Mouse (Mus musculus): ENCODE measurements around the gene Pgs1. TPM values are rescaled to one million over a fixed set of nuclear protein-coding genes. Genes with fewer than 3 reads are reported as not detected.

Gene Pgs1
- polyA plus RNA-seq, 1 experiment, result 46.7 TPM

GRCm38 (mm10) chr11:117983770-117984169 is 2.3 kb upstream of the Pgs1 start:
- TF ChIP-seq GATA1 (IDR thresholded peaks at IDR 0.05; ENCODE audit: low read length), result no peak

- TF ChIP-seq GATA1 (IDR thresholded peaks at IDR 0.05; ENCODE audit: low read length), result no peak
Observed at GRCm38 (mm10) chr11:117987032-117987451, 950 bp downstream of the Pgs1 start.

- TF ChIP-seq GATA1 (IDR thresholded peaks at IDR 0.05; ENCODE audit: low read length), result no peak
Observed at GRCm38 (mm10) chr11:117987968-117988367, 1.9 kb downstream of the Pgs1 start.

- TF ChIP-seq GATA1 (IDR thresholded peaks at IDR 0.05; ENCODE audit: low read length), result no peak
Observed at GRCm38 (mm10) chr11:117989241-117989640, 3.1 kb downstream of the Pgs1 start.

DNA sequence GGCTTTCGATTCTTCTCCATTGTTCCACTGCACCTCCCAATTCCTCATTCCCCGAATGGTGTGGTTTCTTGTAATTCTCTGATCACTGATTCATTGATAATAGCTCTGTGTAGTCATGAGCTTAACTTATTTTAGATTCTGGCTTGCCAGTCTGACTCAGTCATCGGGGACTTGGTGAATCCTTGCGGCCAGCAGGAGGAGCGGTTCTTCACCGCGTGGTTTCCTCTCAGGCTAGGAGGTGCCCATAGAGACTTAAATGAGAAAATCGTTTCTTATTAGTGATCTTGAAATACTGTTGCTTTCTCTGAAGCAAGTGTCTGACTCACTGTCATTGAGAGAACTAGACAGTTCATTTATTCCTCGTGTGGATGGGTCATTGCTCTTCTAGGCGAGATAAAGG is 3.8 kb downstream of the Pgs1 start:
- no peak for TF ChIP-seq GATA1 (IDR thresholded peaks at IDR 0.05; ENCODE audit: low read length)

DNA sequence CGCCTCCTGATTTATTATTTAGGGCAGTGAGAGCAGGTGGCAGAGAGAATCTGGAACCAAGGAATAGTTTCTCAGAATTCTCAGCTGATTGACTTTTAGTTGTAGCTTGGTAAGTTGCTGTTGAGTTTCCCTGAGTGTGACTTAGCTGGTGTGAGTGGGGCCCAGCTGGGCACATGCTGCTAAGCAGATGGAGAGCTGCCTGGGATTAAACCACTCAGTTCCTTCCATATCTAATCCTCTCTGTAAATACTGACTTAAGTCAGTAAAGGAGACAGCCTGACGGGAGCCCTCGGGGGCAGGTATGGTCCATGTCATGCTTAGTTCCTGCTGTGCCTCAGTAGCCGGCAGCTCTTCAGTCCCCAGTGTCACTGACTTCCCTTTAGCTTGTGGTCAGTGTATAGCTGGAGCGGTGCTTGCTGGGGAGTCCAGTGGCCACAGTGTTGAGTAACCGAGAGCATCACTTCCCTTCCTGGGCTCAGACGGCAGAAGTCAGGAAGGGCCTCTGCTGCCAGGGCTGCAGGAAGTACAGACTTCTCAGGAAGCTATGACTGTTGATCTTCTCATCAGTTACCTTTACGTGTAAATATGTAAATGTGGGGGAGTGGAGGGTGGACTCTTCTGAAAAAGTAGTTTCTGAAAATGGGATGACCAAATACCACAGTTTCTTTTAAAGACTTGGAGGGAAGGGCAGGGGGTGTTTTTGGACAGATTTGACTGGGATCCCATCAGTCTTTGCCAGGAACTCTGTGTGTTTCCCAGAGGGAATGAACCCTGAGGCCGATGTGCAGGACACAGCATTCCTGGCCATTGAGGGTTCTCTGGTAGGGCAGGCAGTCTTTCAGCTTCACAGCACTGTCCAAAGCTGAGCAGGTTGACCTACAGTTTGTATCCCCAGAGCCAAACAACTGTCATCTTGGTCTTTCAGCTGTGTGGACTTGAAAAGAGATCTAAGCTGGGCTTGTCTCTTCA is 5.7 kb downstream of the Pgs1 start:
- no peak for TF ChIP-seq GATA1 (IDR thresholded peaks at IDR 0.05; ENCODE audit: low read length)

DNA sequence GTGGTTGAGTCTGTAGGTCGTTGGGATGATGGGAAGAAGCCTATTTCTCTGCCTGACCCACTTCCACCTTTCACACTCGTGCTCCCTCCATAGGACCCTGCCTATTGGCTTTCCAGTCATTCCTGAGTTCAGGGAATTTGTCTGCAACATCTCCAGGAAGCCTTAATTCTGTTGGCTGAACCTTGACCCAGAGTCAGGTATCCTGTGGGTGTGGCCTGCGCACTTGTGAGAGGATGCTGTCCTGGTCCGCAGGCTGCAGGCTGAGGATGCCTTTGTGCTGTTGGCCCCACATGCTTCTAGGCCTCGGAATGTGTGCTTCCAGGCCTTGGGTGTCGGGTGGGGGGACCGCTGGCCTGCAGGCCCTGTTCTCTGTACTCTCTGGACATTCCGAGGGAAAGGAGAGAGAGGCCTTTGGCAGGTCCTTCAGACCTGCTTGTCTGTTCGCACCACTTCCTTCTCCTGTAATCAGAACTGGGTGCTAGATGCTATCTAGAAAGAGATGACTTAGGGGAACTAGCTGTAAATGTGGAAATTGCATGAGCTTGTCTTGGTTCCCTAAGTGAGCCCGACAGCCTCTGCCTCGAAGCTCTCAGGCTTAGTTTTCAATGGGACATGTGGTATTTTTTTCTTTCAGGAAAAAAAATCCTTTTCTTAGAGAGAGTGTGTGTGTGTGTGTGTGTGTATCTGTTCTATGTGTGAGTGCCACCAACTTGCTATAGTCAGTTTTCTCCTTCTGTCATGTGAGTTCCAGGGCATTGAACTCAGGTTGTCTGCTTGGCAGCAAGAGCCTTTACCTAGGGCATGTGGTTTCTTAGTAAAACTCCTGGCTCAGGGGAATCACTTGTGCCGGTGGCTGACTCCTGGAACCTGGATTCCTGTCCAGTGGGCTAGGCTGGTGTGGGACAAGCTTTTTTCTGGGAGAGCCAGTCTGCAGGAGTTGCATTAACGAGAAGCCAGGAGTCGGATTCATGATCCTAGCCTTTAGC is 7.4 kb downstream of the Pgs1 start:
- peak; percentile 64 for TF ChIP-seq GATA1 (IDR thresholded peaks at IDR 0.05; ENCODE audit: low read length)

GRCm38 (mm10) chr11:117994250-117995057 is 8.4 kb downstream of the Pgs1 start:
- no peak for TF ChIP-seq GATA1 (IDR thresholded peaks at IDR 0.05; ENCODE audit: low read length)

- no peak for TF ChIP-seq GATA1 (IDR thresholded peaks at IDR 0.05; ENCODE audit: low read length)
Observed at GRCm38 (mm10) chr11:117995255-117995654, 9.2 kb downstream of the Pgs1 start.

- no peak for TF ChIP-seq GATA1 (IDR thresholded peaks at IDR 0.05; ENCODE audit: low read length)
Observed at GRCm38 (mm10) chr11:117995661-117996060, 9.6 kb downstream of the Pgs1 start.

DNA sequence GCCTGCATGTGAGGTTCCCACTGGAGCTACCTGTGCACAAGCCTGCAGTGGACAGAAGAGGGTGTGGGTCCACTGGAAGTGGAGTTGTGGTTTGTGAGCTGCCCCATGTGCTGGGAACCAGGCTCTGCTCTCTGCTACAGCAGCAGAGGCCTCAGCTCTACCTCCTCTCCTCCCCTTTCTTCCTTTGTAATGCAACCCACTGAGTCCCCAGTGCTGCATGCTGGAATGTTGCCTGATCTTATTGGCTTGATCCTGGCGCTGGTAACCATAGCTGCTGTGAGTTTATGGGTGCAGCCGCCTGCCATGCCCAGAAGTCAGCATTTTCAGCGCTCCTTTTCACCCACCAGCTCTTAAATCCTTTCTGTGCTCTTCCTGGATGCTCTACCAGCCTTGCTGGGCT is 10.0 kb downstream of the Pgs1 start:
- TF ChIP-seq GATA1 (IDR thresholded peaks at IDR 0.05; ENCODE audit: low read length), result no peak

GRCm38 (mm10) chr11:117997085-117997484 is 11.0 kb downstream of the Pgs1 start:
- TF ChIP-seq GATA1 (IDR thresholded peaks at IDR 0.05; ENCODE audit: low read length), result no peak

DNA sequence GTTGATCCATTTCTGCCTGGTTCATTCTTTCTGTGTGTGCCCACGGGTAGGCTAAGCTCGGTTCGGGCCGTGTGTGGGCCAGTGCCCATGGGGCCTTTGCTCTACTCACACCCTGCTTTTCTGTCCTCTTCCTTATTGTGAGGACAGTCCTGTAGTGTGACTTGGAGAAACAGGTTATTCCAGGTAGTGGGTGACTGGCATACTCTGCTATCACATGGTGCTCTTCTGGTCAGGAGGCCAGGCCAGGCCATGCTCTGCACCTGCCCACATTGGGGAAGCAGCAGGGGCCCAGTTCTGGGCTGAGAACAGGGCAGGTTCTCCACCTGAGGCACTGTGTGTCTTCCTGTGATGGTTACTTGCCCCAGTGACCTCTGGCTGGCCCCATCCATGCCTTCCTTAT is 12.3 kb downstream of the Pgs1 start:
- TF ChIP-seq GATA1 (IDR thresholded peaks at IDR 0.05; ENCODE audit: low read length), result no peak

DNA sequence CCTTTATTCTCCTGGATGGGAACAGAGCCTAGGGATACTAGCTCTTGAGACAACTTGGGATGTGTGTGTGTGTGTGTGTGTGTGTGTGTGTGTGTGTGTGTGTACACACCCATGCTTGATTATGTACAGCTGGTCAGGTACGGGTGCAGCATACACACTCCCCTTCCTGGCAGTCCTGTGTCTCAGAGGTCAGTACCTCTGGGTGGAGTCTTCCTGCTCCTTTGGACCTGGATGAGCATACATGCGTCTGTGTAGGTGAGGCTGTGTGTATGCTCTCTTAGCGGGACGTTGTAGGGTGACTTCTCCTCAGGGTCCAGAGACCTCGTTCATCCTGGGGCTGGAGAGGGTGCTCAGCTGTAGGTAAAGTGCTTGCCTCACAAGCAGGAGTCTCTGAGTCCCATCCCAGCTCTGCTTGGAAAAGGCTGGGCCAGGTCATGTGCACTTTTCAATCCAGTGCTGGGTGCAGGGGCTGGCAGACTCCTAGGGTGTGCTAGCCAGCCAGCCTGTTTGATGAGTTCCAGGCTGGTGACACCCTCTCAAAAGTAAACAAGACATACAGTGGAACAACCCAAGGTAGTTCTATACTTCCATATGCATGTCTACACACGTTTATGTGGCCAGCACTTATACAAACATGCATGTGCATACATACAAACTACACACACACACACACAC is 13.3 kb downstream of the Pgs1 start:
- TF ChIP-seq GATA1 (IDR thresholded peaks at IDR 0.05; ENCODE audit: low read length), result no peak

DNA sequence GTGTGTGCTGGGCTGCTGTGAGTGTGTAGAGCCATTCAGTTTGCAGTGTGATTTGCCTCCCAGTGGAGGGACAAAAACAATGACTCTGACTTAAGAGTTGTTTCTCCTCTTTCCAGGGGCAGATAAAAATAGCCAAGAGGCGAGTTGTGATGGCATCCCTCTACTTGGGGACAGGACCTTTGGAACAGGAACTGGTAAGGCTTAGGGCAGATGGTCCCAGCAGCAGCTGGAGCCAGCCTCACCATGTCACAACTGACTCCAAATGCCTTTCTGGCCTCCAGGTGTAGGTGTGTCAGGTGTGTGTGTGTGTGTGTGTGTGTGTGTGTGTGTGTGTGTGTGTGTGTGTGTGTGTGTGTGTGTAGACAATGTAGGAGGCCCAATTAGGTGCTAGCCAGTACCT is 14.0 kb downstream of the Pgs1 start:
- no peak for TF ChIP-seq GATA1 (IDR thresholded peaks at IDR 0.05; ENCODE audit: low read length)

Data from G1E-ER4 (cell line).